Mouse (Mus musculus) lung, embryonic 15.5 days (tissue): ENCODE data around the gene Aqr. TPM values are rescaled to one million over a fixed set of nuclear protein-coding genes. Genes with fewer than 3 reads are reported as not detected.

Source experiments
- ATAC-seq: fragments of 200-750 bp; cut with Nextera tagmentation; 2 replicates; pipeline ENCODE4 v1.8.0; 2017; ENCODE audit warnings: moderate number of reproducible peaks, borderline replicate concordance; ENCODE audit not compliant: low FRiP score, low TSS enrichment; ENCODE audit errors: extremely low read depth
- H3K27ac ChIP-seq: fragments of 300-500 bp; sonication (generic); 2 replicates; pipeline ENCODE4 v1.5.1; 2015; ENCODE audit warnings: moderate library complexity, mild to moderate bottlenecking, inconsistent platforms
- H3K27me3 ChIP-seq: fragments of 300-500 bp; sonication (generic); 2 replicates; pipeline ENCODE4 v1.6.1; 2015; ENCODE audit warnings: inconsistent platforms
- H3K36me3 ChIP-seq: fragments of 300-500 bp; sonication (generic); 2 replicates; pipeline ENCODE4 v1.6.1; 2015; ENCODE audit warnings: inconsistent platforms
- H3K4me1 ChIP-seq: fragments of 300-500 bp; sonication (generic); 2 replicates; pipeline ENCODE4 v1.6.1; 2015; ENCODE audit warnings: inconsistent platforms
- H3K4me2 ChIP-seq: fragments of 300-500 bp; sonication (generic); 2 replicates; pipeline ENCODE4 v1.6.1; 2015; ENCODE audit warnings: inconsistent platforms, mild to moderate bottlenecking, moderate library complexity
- H3K4me3 ChIP-seq: fragments of 300-500 bp; sonication (generic); 2 replicates; pipeline ENCODE4 v1.5.1; 2015; ENCODE audit warnings: mild to moderate bottlenecking, inconsistent platforms
- H3K9ac ChIP-seq: fragments of 300-500 bp; sonication (generic); 2 replicates; pipeline ENCODE4 v1.6.1; 2015; ENCODE audit warnings: inconsistent platforms
- H3K9me3 ChIP-seq: fragments of 300-500 bp; sonication (generic); 2 replicates; pipeline ENCODE4 v1.6.1; 2016; ENCODE audit warnings: inconsistent platforms
- WGBS: fragments of 180-500 bp; shearing (Covaris S2); methylation state at CpG from one replicate; pipeline ENCODE4 v1.1.7; 2015; 5-methylcytosine and 5-hydroxymethylcytosine counted together
- polyA plus RNA-seq: library from polyadenylated mRNA; unstranded; fragments of >200 nt; fragmentation: Nextera tagmentation; extraction: Ambion mirVana; gene quantifications from 2 replicates; pipeline ENCODE4 v1.2.1, GENCODE M21; 2015

Gene Aqr
- polyA plus RNA-seq, 1 experiment from 2014 or later, result 44.8 TPM

DNA sequence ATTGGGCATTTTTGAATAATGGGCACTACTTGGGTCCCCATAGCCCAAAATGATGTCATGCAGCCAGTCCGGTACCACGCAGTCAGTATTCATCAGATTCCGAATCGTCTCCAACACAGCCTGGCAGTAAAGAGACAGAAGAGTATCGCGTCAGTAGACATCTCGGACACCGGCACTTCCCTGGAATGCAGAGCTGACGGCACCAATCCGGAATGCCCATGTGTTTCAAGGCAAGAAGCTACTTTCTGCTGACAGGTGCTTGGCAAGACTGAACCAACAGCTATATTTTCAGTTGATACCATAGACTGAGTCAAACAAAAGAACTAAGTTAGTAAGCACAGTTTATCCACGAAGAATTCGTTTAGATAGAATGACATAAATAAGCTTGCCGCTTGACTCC lies 56.2 kb downstream of the Aqr start:
- Histone ChIP-seq H3K27me3 (no peaks in the 10 kb centered on the region), H3K36me3 (peaks cover 60% of the 10 kb centered on the region), H3K9me3 (no peaks in the 10 kb centered on the region), H3K27ac (no peak overlapping the region), H3K4me1 (no peaks in the 10 kb centered on the region), H3K4me3 (no peak overlapping the region), H3K9ac (no peak overlapping the region), H3K4me2 (no peak overlapping the region)
- 84% methylated on average over 13 of the region's 13 CpGs for WGBS
- ATAC-seq, result no peak

DNA sequence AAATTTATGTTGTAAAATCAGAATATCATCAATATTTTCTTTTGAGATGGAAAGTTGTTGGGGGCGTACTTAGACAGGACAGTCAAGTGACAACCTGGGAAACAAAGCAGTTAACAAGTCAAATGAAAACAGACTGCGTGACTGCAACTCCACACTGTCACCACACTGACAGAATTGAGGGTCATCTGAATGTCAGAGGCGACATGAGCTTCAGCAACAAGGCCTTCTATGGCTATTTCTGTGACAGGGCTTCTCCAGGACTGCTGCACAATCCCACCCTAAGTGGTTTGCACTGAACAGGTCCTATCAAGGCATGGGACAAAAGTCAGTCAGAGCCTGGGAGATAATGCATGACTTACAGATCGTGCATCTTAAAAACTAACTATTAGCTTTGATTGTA lies 63.5 kb downstream of the Aqr start:
- no peak overlapping the region for H3K4me2 ChIP-seq
- no peaks in the 10 kb centered on the region for H3K27me3 ChIP-seq
- ATAC-seq, result no peak
- H3K9me3 ChIP-seq, result no peaks in the 10 kb centered on the region
- WGBS, result 90% methylated on average over 4 of the region's 4 CpGs
- no peaks in the 10 kb centered on the region for H3K4me1 ChIP-seq
- H3K4me3 ChIP-seq, result no peak overlapping the region
- no peak overlapping the region for H3K9ac ChIP-seq
- H3K36me3 ChIP-seq, result peaks cover 54% of the 10 kb centered on the region
- no peak overlapping the region for H3K27ac ChIP-seq

DNA sequence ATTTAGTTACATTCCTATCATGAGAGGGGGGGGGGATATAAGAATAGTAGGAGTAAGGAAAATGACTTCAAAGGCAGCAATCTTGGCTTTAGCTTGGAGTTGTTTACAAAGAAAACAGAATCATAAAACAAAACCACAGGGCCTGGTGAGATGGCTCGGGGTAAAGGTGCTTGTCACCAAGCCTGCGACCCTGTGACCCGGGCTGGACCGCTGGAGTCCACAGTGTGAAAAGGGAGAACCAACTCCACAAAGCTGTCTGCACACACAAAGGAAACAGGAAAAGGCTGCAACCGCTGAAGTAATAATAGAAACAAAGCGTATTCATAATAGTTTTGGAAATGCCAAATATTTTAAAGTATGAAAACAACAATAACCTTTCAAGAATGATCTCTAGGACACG lies 67.4 kb downstream of the Aqr start:
- H3K27me3 ChIP-seq, result no peaks in the 10 kb centered on the region
- no peak overlapping the region for H3K4me3 ChIP-seq
- no peaks in the 10 kb centered on the region for H3K9me3 ChIP-seq
- WGBS, result 71% methylated on average over 7 of the region's 7 CpGs
- H3K4me1 ChIP-seq, result no peaks in the 10 kb centered on the region
- H3K27ac ChIP-seq, result no peak overlapping the region
- H3K4me2 ChIP-seq, result no peak overlapping the region
- H3K36me3 ChIP-seq, result peaks cover 43% of the 10 kb centered on the region
- ATAC-seq, result no peak
- H3K9ac ChIP-seq, result no peak overlapping the region

DNA sequence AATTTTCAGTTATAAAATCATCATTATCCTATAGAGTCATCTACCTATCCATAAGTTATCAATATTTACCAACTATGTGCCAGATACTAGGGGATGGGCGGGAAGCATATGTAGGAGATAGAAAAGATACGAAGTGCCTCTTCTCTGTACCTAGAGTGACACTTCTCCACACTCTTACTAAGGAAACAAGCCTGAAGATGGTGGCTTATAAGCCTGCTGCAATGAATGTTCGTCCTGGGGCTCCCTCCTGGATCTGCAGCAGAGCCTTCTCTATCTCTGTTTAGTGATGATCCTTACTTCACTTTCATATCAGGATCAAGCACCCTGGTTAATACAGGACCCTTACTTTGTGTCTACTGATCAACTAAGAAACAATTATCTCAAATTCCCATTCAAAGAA lies 69.2 kb downstream of the Aqr start:
- Histone ChIP-seq H3K9ac (no peak overlapping the region), H3K27me3 (no peaks in the 10 kb centered on the region), H3K27ac (no peak overlapping the region), H3K4me3 (no peak overlapping the region), H3K36me3 (peaks cover 51% of the 10 kb centered on the region), H3K4me2 (no peak overlapping the region), H3K9me3 (no peaks in the 10 kb centered on the region), H3K4me1 (no peaks in the 10 kb centered on the region)
- 87% methylated on average over 3 of the region's 3 CpGs for WGBS
- no peak for ATAC-seq

DNA sequence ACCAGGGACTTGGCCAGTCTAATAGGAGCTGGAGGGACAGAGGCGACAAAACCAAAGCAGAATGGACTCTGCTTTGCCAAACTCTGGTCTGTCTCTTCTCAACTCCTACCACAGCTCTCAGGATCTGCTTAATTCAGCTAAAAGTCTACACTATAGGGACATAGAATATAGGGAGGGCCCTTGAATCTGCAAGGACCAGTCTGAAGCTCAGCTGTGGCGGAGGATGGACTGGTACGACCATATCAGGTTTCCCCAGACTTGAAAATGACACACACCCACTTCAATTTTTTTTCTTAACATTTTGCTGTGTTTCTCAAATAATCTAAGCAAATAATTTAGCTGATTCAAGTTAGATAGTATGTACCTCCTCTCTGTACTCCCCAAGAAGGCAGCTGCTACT lies 69.6 kb downstream of the Aqr start:
- peaks cover 55% of the 10 kb centered on the region for H3K36me3 ChIP-seq
- no peak for ATAC-seq
- 92% methylated on average over 3 of the region's 3 CpGs for WGBS

DNA sequence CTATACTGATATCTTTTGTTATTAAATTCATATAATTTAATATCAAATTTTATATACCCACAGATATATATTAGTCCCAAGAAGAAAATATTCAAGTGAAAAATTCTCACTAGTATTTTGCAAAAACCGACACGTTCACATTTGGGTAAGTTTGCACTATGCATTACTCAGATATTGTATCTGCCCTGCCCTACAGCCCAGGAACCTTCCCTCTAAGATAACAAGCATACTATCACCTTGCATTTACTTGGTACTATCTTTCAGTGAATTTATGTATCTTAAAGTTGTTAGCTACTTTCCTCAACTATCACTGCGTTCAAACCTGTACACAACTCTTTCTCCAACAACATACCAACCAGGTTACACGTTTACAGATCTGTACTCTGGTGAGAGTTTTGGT lies 71.3 kb downstream of the Aqr start:
- H3K4me3 ChIP-seq, result no peak overlapping the region
- no peak overlapping the region for H3K4me2 ChIP-seq
- no peaks in the 10 kb centered on the region for H3K9me3 ChIP-seq
- H3K27ac ChIP-seq, result no peak overlapping the region
- no peaks in the 10 kb centered on the region for H3K27me3 ChIP-seq
- no peak for ATAC-seq
- no peaks in the 10 kb centered on the region for H3K4me1 ChIP-seq
- peaks cover 52% of the 10 kb centered on the region for H3K36me3 ChIP-seq
- H3K9ac ChIP-seq, result no peak overlapping the region
- WGBS, result 93% methylated on average over 4 of the region's 4 CpGs

More for the DNA sequence above, 69.6 kb downstream of the Aqr start:
- Histone ChIP-seq H3K27me3 (no peaks in the 10 kb centered on the region), H3K4me1 (no peaks in the 10 kb centered on the region), H3K27ac (no peak overlapping the region), H3K4me3 (no peak overlapping the region), H3K9me3 (no peaks in the 10 kb centered on the region), H3K4me2 (no peak overlapping the region), H3K9ac (no peak overlapping the region)

DNA sequence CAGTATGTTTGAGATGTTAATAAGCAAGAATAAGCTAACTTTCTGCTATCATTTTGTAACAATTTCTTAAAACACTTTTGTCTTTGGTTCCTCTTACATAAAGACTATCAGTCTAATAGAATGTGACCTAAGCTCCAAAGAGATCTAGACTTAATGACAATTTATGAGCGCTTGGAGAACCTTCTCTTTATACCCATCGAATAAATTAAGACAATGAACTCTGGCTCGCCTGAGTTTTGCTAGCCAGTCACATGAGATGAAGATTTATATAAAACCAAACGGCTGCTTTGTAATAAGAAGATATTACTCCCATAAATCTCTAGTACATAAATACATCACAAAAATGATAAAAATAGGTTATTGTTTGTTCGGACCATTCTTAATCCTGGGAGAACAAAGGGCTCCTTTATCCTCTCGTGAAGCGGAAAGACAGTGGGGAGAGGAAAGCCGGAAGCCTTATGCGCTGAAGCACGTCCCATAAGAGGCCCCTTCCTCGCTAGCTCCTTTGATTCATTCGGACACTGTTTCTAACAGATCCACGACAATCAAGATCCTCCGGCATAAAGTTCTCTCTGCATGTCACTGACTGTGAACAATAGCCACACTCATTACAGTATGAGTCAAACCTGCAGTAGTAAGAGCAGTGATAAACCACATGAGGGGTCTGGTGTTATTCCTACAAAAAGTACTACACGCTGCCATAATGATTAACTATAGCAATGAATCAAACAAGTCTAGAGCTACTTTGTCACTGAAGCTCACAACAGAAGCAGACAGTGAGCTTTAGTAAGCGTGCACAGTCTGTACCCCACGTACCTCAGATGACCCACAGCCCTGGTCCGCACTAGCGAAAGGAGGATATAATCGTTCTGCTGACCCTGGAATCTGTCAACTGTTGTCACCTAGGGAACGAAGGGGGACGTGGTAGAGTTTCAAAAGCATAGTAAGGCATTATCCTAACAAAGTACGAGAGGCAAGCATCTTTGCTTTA lies 79.2 kb downstream of the Aqr start:
- H3K27ac ChIP-seq, result no peak overlapping the region
- H3K4me1 ChIP-seq, result no peaks in the 10 kb centered on the region
- no peak for ATAC-seq
- H3K9ac ChIP-seq, result no peak overlapping the region
- no peaks in the 10 kb centered on the region for H3K9me3 ChIP-seq
- no peak overlapping the region for H3K4me2 ChIP-seq
- peaks cover 61% of the 10 kb centered on the region for H3K36me3 ChIP-seq
- WGBS, result 81% methylated on average over 23 of the region's 23 CpGs
- H3K4me3 ChIP-seq, result no peak overlapping the region
- no peaks in the 10 kb centered on the region for H3K27me3 ChIP-seq

DNA sequence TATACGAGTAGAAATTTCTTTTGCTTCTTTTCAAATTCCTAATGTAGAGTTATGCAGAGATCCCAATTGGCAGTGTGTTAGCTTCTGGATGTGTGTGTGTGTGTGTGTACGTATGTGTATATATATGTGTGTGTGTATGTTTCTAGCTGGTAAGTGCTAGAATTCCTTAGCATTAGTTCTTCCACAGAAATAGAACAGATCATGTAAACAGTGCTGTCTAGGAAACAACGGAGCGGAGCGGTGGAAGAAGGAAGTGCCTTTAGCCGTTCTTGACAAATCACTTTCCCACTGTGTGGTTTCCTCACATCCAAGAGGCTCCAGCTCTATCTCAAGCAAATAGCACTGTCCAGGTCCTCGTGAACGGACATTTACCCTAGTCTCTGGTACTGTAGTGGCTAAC lies 80.4 kb downstream of the Aqr start:
- 38% methylated on average over 8 of the region's 8 CpGs for WGBS
- Histone ChIP-seq H3K36me3 (peaks cover 67% of the 10 kb centered on the region), H3K4me3 (no peak overlapping the region), H3K27me3 (no peaks in the 10 kb centered on the region), H3K9me3 (no peaks in the 10 kb centered on the region), H3K27ac (no peak overlapping the region), H3K9ac (no peak overlapping the region), H3K4me1 (no peaks in the 10 kb centered on the region), H3K4me2 (no peak overlapping the region)
- peak; percentile 69; the same call in 1 of the 2 replicates for ATAC-seq

DNA sequence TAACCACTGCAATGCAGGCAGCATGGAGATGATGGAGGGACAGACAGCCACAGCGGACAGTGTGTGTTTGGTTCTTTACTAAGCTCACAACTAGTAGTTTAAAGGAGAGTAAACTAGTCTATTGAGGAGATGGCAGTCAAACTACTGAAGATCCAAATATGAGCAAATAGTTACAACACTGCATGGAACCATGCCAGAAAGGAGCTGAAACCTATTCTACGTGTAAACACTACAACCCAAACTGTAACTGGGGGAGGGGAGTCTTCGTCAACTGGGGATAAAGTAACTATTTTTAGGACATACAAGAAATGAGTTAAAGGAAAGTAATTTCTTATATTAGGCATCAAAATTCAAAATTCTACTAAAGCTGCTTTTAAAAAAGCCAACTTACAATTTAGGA lies 84.4 kb downstream of the Aqr start:
- no peak for ATAC-seq
- no peaks in the 10 kb centered on the region for H3K9me3 ChIP-seq
- H3K9ac ChIP-seq, result no peak overlapping the region
- H3K36me3 ChIP-seq, result peaks cover 67% of the 10 kb centered on the region
- H3K4me3 ChIP-seq, result no peak overlapping the region
- H3K4me1 ChIP-seq, result no peaks in the 10 kb centered on the region
- no peaks in the 10 kb centered on the region for H3K27me3 ChIP-seq
- H3K27ac ChIP-seq, result no peak overlapping the region
- WGBS, result 58% methylated on average over 3 of the region's 3 CpGs
- H3K4me2 ChIP-seq, result no peak overlapping the region

DNA sequence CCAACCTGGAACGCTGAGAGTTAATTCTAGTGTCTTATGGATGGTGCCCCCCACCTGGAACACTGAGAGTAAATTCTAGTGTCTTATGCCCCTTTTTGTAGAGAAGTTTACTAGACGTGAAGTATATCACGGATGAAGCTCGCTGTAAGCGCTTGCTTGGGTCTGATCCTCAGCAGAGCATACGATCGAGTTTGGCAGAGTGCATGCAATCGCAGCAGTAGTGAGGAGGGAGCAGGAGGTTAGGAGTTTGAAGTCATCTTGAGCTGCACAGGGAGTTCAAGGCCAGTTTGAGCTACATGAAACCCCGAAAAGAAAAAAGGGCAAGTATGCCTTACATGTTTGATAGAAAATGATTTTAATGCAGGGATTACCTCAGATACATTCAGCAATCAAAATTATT lies 86.0 kb downstream of the Aqr start:
- Histone ChIP-seq H3K9ac (no peak overlapping the region), H3K4me2 (no peak overlapping the region), H3K36me3 (peaks cover 61% of the 10 kb centered on the region), H3K9me3 (no peaks in the 10 kb centered on the region), H3K4me1 (no peaks in the 10 kb centered on the region), H3K27me3 (no peaks in the 10 kb centered on the region), H3K4me3 (no peak overlapping the region), H3K27ac (no peak overlapping the region)
- ATAC-seq, result no peak
- WGBS, result 92% methylated on average over 9 of the region's 9 CpGs

DNA sequence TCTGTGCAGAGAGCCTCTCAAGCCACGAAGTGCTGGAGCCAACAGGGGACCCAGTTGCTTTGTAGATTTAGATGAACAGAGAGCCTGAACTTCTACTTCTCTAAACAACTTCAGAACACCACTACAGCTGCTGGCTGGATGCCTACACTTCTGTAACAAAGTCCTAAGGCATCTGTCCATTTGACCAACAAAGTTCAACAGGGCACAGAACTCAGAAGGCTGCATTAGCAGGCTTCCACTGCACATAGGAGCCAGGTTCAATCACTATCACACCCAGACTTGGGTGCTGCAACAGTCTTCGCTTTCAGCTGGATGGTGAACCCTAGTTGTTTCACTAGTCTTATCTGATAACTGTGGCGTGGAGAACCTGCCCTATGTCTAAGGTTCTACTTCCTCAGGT lies 87.0 kb downstream of the Aqr start:
- WGBS, result 81% methylated on average over 3 of the region's 3 CpGs

DNA sequence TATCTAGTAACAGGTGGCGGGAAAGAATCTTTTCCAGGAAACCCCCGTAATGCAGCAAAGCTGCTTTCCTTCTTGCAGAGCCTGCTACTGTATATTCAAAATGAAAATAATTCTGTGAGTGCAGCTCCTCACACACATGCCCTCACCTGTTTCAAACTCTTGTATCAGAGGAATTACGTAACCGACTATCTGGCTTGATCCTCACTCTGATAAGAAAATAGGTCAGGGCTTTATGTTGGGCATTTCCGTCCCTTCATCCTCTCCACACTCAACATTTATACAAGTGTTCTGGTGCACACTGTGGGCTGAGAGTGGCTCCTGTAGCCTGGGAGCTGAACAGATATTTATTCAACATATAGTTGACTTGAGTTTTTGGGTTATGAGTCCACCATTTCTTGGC lies 87.7 kb downstream of the Aqr start:
- no peaks in the 10 kb centered on the region for H3K27me3 ChIP-seq
- no peak for ATAC-seq
- peaks cover 46% of the 10 kb centered on the region for H3K36me3 ChIP-seq
- H3K4me2 ChIP-seq, result no peak overlapping the region
- H3K27ac ChIP-seq, result no peak overlapping the region
- no peaks in the 10 kb centered on the region for H3K4me1 ChIP-seq
- no peak overlapping the region for H3K4me3 ChIP-seq
- WGBS, result 86% methylated on average over 5 of the region's 5 CpGs
- no peaks in the 10 kb centered on the region for H3K9me3 ChIP-seq
- H3K9ac ChIP-seq, result no peak overlapping the region

More for the DNA sequence above, 87.0 kb downstream of the Aqr start:
- Histone ChIP-seq H3K9me3 (no peaks in the 10 kb centered on the region), H3K4me2 (no peak overlapping the region), H3K4me3 (no peak overlapping the region), H3K9ac (no peak overlapping the region), H3K36me3 (peaks cover 51% of the 10 kb centered on the region), H3K27ac (no peak overlapping the region), H3K27me3 (no peaks in the 10 kb centered on the region), H3K4me1 (no peaks in the 10 kb centered on the region)
- no peak for ATAC-seq
